Mouse (Mus musculus) heart, embryonic 14.5 days (tissue): ENCODE measurements around the gene Dcps. TPM values are rescaled to one million over a fixed set of nuclear protein-coding genes. Genes with fewer than 3 reads are reported as not detected.

Source experiments
- ATAC-seq: fragments of 200-750 bp; cut with Nextera tagmentation; 2 replicates; pipeline ENCODE4 v1.8.0; 2017; ENCODE audit warnings: low read depth, moderate TSS enrichment; ENCODE audit not compliant: insufficient number of reproducible peaks, insufficient read depth, low FRiP score
- H3K27ac ChIP-seq, 2 experiments: fragments of 200-500 bp in 1 of 2; fragments of 300-500 bp in 1 of 2; sonication (generic) in 1 of 2; replicated peaks in 1 of 2; 2 replicates each; pipeline ENCODE4 v1.5.1; 2012 to 2014; ENCODE audit warnings: low read depth in 2 of 2, low read length in 2 of 2, control low read depth in 1 of 2, mild to moderate bottlenecking in 1 of 2, mixed read lengths in 1 of 2; ENCODE audit not compliant: control insufficient read depth in 1 of 2, insufficient read depth in 1 of 2
- H3K27me3 ChIP-seq: fragments of 300-500 bp; sonication (generic); 2 replicates; pipeline ENCODE4 v1.6.1; 2014; ENCODE audit warnings: mild to moderate bottlenecking, low read length, control low read depth; ENCODE audit not compliant: control insufficient read depth, insufficient read depth
- H3K36me3 ChIP-seq: fragments of 300-500 bp; sonication (generic); 2 replicates; pipeline ENCODE4 v1.6.1; 2014; ENCODE audit warnings: mild to moderate bottlenecking, control low read depth, low read length, mixed read lengths; ENCODE audit not compliant: control insufficient read depth, insufficient read depth
- H3K4me1 ChIP-seq, 2 experiments: fragments of 200-500 bp in 1 of 2; fragments of 300-500 bp in 1 of 2; sonication (generic) in 1 of 2; 2 replicates each; pipeline ENCODE4 v1.6.1; 2012 to 2014; ENCODE audit warnings: low read length in 2 of 2, control low read depth in 1 of 2, mixed read lengths in 1 of 2; ENCODE audit not compliant: control insufficient read depth in 2 of 2, insufficient read depth in 2 of 2
- H3K4me2 ChIP-seq: fragments of 300-500 bp; sonication (generic); 2 replicates; pipeline ENCODE4 v1.6.1; 2014; ENCODE audit warnings: mild to moderate bottlenecking, low read length
- H3K4me3 ChIP-seq, 2 experiments: fragments of 200-500 bp in 1 of 2; fragments of 300-500 bp in 1 of 2; sonication (generic) in 1 of 2; 2 replicates each; pipeline ENCODE4 v1.5.1; 2012 to 2014; ENCODE audit warnings: low read length in 2 of 2, mild to moderate bottlenecking in 2 of 2, control low read depth in 1 of 2, low read depth in 1 of 2, moderate library complexity in 1 of 2; ENCODE audit not compliant: control insufficient read depth in 1 of 2, insufficient read depth in 1 of 2
- H3K9ac ChIP-seq: fragments of 300-500 bp; sonication (generic); 2 replicates; pipeline ENCODE4 v1.6.1; 2014; ENCODE audit warnings: mild to moderate bottlenecking, low read length
- H3K9me3 ChIP-seq: fragments of 300-500 bp; sonication (generic); 2 replicates; pipeline ENCODE4 v1.6.1; 2016; ENCODE audit warnings: low read length, control low read depth; ENCODE audit not compliant: control insufficient read depth
- WGBS: fragments of 180-500 bp; shearing (Covaris S2); extraction: QIAGEN DNeasy Blood & Tissue Kit; methylation state at CpG from one replicate; pipeline ENCODE4 v1.1.7; 2014; 5-methylcytosine and 5-hydroxymethylcytosine counted together
- polyA plus RNA-seq: library from polyadenylated mRNA; unstranded; fragments of >200 nt; fragmentation: Nextera tagmentation; extraction: Ambion mirVana; gene quantifications from 2 replicates; pipeline ENCODE4 v1.2.1, GENCODE M21; 2014

Gene Dcps
- polyA plus RNA-seq: 60.9 and 62.7 TPM in 2 replicates

- H3K4me3 ChIP-seq: peak within 1 kb of the TSS; percentile 64 to 80
- peak; percentile 93 for ATAC-seq
- H3K27ac ChIP-seq: peak within 1 kb of the TSS; percentile 85 to 91
- H3K4me2 ChIP-seq: peak within 1 kb of the TSS; percentile 92
- under 1% methylated on average over 38 of the region's 38 CpGs for WGBS
- no peaks in the 10 kb centered on the region for H3K9me3 ChIP-seq
- H3K27me3 ChIP-seq: no peaks in the 10 kb centered on the region
- peak within 1 kb of the TSS; percentile 79 for H3K9ac ChIP-seq
- peaks cover 6% of the 10 kb centered on the region for H3K36me3 ChIP-seq
- H3K4me1 ChIP-seq: peaks cover 0 to 7% of the 10 kb centered on the region in 2 experiments; a peak in 3 of 4 replicates
Observed at GRCm38 (mm10) chr9:35175251-35176123, at the start of gene Dcps. Gene Dcps, minus strand, starts transcription at chr9:35176061.

- Histone ChIP-seq H3K4me2 (no peak overlapping the region), H3K9me3 (no peaks in the 10 kb centered on the region), H3K9ac (no peak overlapping the region), H3K4me1 (no peaks in the 10 kb centered on the region), H3K27me3 (no peaks in the 10 kb centered on the region), H3K4me3 (no peak overlapping the region), H3K27ac (no peak overlapping the region), H3K36me3 (peaks cover 77% of the 10 kb centered on the region)
- no peak for ATAC-seq
- 95% methylated on average over 3 of the region's 3 CpGs for WGBS
Observed at GRCm38 (mm10) chr9:35223466-35223865, 47.6 kb upstream of the Dcps start.

- WGBS: 53% methylated on average over 1 of the region's 1 CpGs
- Histone ChIP-seq H3K9me3 (no peaks in the 10 kb centered on the region), H3K4me1 (no peaks in the 10 kb centered on the region), H3K27ac (no peak overlapping the region), H3K4me2 (no peak overlapping the region), H3K36me3 (peaks cover 94% of the 10 kb centered on the region), H3K9ac (no peak overlapping the region), H3K27me3 (no peaks in the 10 kb centered on the region), H3K4me3 (no peak overlapping the region)
- ATAC-seq: no peak
Observed at GRCm38 (mm10) chr9:35217963-35218362, 42.1 kb upstream of the Dcps start.

GRCm38 (mm10) chr9:35211573-35212511, 36.0 kb upstream of the Dcps start:
- ATAC-seq: no peak
- peaks cover 73% of the 10 kb centered on the region for H3K36me3 ChIP-seq

DNA sequence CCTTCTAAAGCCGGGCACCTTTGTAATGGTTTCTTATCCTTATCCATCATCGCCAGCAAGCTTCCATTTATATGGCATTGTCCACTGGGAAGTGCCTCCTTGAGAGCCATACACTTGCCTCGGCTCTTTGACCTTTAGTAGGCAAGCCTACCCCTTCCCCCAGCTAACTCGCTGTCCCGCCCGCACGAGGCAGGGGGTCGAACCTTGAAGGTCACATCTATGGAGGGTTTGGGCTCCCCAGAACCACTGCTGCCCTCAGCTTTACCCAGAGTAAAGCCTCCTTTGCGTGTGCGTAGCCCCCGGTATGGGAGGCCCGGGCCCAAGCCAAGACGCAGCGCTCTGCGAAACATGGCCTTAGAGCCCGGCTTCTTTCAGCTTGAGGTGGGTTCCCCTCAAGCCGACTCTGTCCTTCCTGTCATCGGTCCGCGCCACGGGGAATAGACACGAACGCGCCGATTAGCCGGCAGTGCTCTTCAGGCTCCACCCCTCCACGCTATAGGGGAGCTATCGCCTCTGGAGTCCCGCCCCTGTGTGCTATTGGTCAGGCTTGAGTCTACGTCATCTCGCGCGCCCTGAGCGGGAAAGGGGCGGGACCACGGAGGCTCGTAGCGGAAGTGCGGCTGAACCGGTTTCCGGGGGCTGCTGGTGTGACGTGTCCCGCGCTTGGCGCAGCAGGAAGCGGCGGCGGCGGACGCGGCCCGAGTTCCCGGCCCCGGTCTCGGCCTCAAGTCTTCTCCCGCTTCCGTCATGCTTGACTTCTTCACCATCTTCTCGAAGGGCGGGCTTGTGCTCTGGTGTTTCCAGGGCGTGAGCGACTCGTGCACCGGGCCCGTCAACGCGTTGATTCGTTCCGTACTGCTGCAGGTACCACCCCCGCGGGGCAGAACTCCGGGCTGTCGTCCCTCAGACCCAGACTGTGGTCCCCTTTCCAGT, 34.9 kb upstream of the Dcps start, which contains the start of gene Foxred1:
TSS of gene Foxred1 (minus strand) at position 514 of the 933 bp plus-strand sequence.
- Histone ChIP-seq H3K36me3 (peaks cover 73% of the 10 kb centered on the region), H3K27me3 (no peaks in the 10 kb centered on the region), H3K4me1 (peaks cover 7 to 18% of the 10 kb centered on the region in 2 experiments), H3K4me3 (peak within 1 kb of the TSS; percentile 94 to 96), H3K27ac (peak within 1 kb of the TSS; percentile 84 to 97), H3K9ac (peak within 1 kb of the TSS; percentile 95), H3K9me3 (no peaks in the 10 kb centered on the region), H3K4me2 (peak within 1 kb of the TSS; percentile 89)
- peak; percentile 100 for ATAC-seq
- under 1% methylated on average over 64 of the region's 72 CpGs for WGBS

More at GRCm38 (mm10) chr9:35211573-35212511, 36.0 kb upstream of the Dcps start:
- peak overlapping the region; percentile 94 to 96 for H3K4me3 ChIP-seq
- H3K4me1 ChIP-seq: peaks cover 7 to 18% of the 10 kb centered on the region in 2 experiments
- peak overlapping the region; percentile 75 to 77 for H3K27ac ChIP-seq
- peak overlapping the region; percentile 95 for H3K9ac ChIP-seq
- 29% methylated on average over 26 of the region's 26 CpGs for WGBS
- H3K4me2 ChIP-seq: peak overlapping the region; percentile 89
- no peaks in the 10 kb centered on the region for H3K27me3 ChIP-seq
- no peaks in the 10 kb centered on the region for H3K9me3 ChIP-seq

DNA sequence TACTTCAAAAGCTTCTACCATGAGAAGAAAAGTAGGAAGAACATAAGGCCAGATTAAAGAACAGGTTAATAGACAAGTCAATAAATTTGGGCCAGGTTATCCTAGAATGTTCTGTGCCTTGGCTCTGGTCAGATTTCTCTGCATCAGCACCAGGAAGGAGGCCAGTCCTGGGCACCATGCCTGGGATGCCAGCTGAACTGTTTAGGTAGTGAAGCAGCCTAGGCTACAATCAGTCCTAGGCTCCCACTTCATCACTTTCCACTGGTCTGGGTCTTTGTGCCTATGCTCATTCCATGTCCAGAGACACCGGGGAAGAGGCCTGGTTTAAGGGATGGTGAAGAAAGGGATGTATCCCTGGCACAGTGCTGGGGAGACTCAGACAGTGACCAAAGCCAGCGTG, 28.6 kb upstream of the Dcps start:
- H3K36me3 ChIP-seq: peaks cover 58% of the 10 kb centered on the region
- 92% methylated on average over 2 of the region's 2 CpGs for WGBS
- ATAC-seq: no peak

More for the DNA sequence above, 28.6 kb upstream of the Dcps start:
- Histone ChIP-seq H3K27me3 (no peaks in the 10 kb centered on the region), H3K4me3 (no peak overlapping the region), H3K9me3 (no peaks in the 10 kb centered on the region), H3K4me2 (no peak overlapping the region), H3K27ac (no peak overlapping the region), H3K4me1 (peaks cover 2 to 11% of the 10 kb centered on the region in 2 experiments), H3K9ac (no peak overlapping the region)
